9 mouse cellular contexts compared by ENCODE assay signal in the genomic region with DNA sequence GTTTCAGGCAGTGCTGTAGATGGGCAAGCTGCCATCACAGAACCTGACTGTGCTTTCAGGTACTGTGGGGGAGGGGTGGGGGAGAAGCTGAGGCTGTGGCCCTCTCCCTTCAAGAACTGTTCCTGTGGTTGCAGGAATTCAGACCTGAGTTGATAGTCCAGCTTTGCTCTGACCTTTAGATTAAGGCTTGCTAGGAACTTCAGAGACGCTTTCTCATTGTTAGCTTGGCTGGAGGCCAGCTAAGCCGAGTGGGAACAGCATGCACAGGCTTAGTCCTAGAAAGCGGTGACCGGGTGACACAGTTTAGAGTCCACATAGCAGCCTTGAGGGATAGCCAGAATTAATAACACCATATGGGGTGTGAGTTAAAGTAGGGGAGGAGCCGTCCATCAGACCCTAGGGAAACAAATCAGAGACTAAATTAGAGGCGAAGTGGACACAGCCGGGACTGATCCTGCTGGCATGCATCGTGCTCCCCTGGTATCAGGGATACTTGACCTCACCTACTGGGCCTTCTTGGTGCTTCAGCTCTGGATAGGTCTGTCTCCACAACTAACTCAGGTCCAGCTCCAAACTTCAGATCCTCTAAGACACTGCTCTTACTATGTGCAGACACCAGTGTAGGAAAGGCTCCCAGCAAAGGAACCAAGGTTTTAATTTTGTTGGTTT.
DNase-seq lines count a peak whose midpoint lies in the region; TF ChIP-seq lines count a peak whose summit lies in the region.
"Had no signal": no experiment of that assay in that cellular context is flagged by ENCODE, and none has a peak within 500 bp of the region (broad histone marks: within the 10 kb centered on the region; RNA-seq: fewer than 3 reads in every experiment).

No protein-coding gene starts in this region.

- no peak overlapping the region for H3K27ac ChIP-seq in layer of hippocampus, adult 2 months

- intact Hi-C loops in gastrocnemius, postnatal 14 days (cut with DNase I; ENCODE audit: low total_unique reads) = no loop called here

- TF ChIP-seq CTCF in layer of hippocampus, adult 2 months (conservative IDR thresholded peaks at IDR 0.05) = no peak

- H3K4me3 ChIP-seq in layer of hippocampus, adult 2 months = no peak overlapping the region
- H3K4me3 ChIP-seq: myocyte had no signal

- peak; percentile 15 for DNase-seq in right cerebral cortex, postnatal 14 days
- DNase-seq in right cerebral cortex, postnatal 4 days = no peak
- DNase-seq in gastrocnemius, postnatal 14 days = peak; percentile 32
- peak; percentile 59 for DNase-seq in kidney, adult 18-20 months
- peak; percentile 21 for DNase-seq in lung, postnatal 36 days
- peak; percentile 34 for DNase-seq in urinary bladder, postnatal 25 days (ENCODE audit: low spot score)
- DNase-seq in thymus, postnatal 14 days = no peak
- DNase-seq in layer of hippocampus, adult 2 months (ENCODE audit: low spot score in 2 of 2) = no peak

Comparison
In these comparisons a context has a peak if more than half of its experiments do, and no peak if none do; other contexts are left out.
1. DNase-seq: peak in right cerebral cortex, postnatal 14 days (single experiment), gastrocnemius, postnatal 14 days (single experiment), kidney, adult 18-20 months (single experiment), lung, postnatal 36 days (single experiment) and urinary bladder, postnatal 25 days (single experiment); none in right cerebral cortex, postnatal 4 days (single experiment), thymus, postnatal 14 days (single experiment) and layer of hippocampus, adult 2 months (0 of 2).